Mouse (Mus musculus) granulocyte monocyte progenitor cell, adult 5-6 weeks (primary cell): ENCODE data around the gene Actl6b. TPM values are rescaled to one million over a fixed set of nuclear protein-coding genes. Genes with fewer than 3 reads are reported as not detected.

ENCODE experiments used
- ATAC-seq: replicated peaks from 2 replicates; pipeline ENCODE4 v1.8.0; 2016; ENCODE audit warnings: mild to moderate bottlenecking, moderate TSS enrichment, inconsistent platforms; ENCODE audit not compliant: poor library complexity, severe bottlenecking
- total RNA-seq, 2 experiments: library from RNA; stranded (forward) in 1 of 2; stranded (reverse) in 1 of 2; fragments of 200-712, 200-1000 nt in 1 of 2; fragments of >200 nt in 1 of 2; fragmentation: Nextera tagmentation in 1 of 2; gene quantifications; 2 replicates each; pipeline ENCODE4 v1.2.3; 2014 to 2017

The Actl6b gene
- total RNA-seq, 2 experiments from 2014 or later, result not detected

DNA sequence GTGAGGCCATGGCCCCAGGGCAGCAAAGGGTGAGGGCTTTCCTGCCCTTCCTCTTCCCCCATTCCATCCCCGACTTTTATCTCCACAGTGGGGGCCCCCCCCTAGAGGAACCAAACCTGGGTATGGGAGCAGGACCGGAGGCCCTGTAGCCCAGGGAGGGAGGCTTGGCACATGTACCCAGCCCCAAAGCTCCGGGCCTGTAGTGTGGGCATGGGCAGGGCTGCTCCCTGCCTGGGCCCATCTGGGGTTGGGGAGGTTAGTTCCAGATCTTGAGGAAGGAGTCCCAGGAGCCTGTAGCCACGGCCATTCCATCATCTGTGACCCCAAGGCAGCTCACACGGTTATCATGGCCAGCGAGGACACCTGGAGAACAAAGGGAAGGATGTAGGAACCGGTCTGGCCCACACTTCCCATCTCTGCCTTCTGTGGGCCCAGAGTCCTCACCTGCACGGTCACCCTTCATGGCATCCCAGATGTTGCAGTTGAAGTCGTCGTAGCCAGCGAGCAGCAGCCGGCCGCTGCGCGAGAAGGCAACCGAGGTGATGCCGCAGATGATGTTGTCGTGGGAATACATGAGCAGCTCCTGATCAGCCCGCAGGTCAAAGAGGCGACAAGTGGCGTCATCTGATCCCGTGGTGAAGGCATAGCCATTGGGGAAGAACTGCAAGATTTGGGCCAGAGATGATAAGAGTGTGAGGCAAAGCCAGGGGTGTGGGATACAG, 24.9 kb upstream of the Actl6b start:
- no peak for ATAC-seq

- no peak for ATAC-seq
These were observed 23.9 kb upstream of the Actl6b start for GRCm38 (mm10) chr5:137529221-137529995.

- ATAC-seq, result no peak
These were observed 23.2 kb upstream of the Actl6b start for GRCm38 (mm10) chr5:137530075-137530474.

GRCm38 (mm10) chr5:137530588-137531413, 22.5 kb upstream of the Actl6b start:
- ATAC-seq, result peak; percentile 43

DNA sequence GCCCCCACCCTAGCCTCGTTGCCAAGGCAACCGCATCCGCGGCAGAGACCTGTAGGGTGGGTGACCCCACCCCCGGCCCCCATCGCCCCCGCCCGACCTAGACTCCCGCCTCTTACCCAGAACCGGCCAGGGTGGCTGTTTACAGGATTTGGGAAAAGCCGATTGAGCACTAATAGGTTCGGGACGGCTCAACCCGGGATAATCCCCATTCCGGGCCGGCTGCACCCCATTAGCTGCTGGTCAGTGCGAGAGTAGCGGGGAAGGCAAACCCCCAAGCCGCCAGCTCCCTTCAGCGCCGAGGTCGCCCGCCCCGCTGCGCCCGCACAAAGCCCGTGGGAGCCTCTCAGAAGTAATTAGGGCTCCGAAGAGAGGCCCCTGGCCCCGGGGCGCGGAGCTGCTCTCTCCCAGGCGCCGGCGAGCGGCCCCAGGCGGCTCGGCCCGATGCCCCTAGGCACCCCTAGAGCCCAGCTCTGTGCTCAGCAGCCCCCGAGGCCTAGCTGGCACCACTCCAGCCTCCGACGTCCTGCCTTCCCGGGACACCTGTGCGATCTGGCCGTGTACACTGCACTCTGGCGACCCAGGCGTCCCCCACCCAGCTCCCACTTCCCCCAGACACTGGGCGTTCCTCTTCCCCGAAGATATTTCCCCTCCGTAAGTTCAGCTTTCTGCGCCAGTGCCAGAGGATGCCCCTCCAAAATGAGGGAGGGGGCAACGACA, 21.7 kb upstream of the Actl6b start:
- peak; percentile 4; the same call in 1 of the 2 replicates for ATAC-seq

- ATAC-seq, result no peak
These were observed 21.0 kb upstream of the Actl6b start for GRCm38 (mm10) chr5:137532131-137532807.

DNA sequence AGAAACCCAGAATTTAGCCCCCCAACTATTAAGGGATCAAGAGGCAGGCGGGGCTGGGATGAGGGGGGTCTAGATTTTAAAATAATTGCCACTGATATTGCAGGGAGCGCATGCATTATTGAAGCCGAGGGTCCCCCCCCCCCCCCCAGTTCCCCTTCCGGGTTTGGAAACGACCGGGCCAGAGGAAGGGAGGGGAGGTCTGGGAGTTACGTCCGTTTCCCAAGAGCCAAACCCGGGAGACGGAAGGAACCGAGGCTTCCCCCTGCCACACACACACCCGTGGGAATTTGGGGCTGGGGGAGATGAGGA, 20.6 kb upstream of the Actl6b start:
- peak; percentile 4; the same call in 1 of the 2 replicates for ATAC-seq

DNA sequence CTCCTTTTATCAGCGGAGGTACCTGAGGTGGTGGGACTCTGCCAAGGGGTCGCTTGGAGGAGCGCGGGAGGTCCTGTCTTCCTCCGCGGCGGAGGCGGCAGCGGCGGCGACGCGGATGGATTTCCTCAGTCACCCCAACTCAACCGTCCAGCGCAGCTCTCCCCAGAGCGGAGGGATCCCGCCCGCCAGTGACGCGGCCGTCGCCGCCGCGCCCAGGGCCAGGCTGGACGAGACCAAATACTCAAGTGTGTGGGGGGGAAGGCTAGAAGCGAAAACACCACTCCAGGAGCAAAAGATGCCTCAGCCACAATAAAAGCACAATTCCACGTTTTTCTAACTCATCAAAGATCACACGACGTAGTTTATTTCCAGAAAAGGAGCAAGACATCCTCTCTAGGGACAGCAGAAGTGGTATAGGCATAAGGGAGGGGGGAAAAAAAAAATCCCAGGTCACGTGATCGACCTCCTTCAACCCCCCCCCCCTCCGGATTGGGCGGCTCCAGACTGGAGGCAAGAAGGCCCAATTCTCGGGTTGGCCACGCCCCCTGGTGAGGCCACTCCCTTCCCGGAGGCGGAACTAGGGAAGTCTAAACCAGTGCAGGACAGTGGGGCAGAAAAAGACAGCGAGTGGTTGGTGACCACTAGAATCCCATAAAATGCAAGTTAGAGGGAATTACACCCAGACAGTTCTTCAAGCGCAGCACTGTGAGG, 20.0 kb upstream of the Actl6b start, which contains the start of the genes Epo and Gnb2:
Gene Epo (minus strand): TSS at position 126 of the 711 bp plus-strand sequence.
Gene Gnb2 (minus strand): TSS at position 394 of the 711 bp plus-strand sequence.
- ATAC-seq, result peak; percentile 73

- no peak for ATAC-seq
These were observed 18.6 kb upstream of the Actl6b start for GRCm38 (mm10) chr5:137534762-137535161.

DNA sequence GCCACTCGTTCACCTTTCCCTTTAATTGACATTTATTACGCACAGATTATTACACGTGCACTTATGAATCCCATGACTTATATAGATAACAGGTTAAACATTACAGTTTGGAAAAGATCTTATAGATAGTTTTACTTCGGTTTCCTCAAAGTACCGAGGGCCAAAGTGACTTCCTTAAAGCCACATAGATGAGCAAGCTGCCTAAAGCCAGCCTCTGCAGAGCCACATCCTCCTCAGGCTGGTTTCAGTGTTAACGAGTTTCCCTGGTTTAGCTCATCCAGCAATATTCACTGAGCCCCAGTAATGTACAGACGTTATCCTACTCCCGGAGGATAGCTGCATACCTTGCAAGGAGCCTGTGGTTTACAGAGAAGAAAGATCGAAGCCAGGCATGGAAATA, 18.0 kb upstream of the Actl6b start:
- ATAC-seq, result no peak

- no peak for ATAC-seq
These were observed 15.9 kb upstream of the Actl6b start for GRCm38 (mm10) chr5:137537461-137537860.

- ATAC-seq, result no peak
These were observed 14.0 kb upstream of the Actl6b start for GRCm38 (mm10) chr5:137539291-137539801.

DNA sequence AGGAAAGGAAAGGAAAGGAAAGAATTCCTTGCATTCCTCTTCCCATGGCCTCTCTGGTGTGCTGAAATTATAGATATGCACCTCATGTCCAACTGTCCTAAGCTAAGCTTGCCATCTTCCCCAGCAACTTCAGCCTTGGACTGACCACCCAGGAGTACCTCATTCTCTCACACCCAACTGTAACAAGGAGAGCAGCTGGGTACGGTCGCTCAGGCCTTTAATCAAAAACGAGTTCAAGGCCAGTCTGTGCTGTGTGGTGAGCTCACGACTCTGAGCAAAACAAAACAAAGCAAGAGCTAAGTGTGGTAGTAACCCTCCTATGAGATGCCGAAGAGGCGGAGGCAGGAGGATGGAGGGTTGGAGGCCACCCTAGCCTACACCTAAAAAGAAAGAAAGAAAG, 12.3 kb upstream of the Actl6b start:
- no peak for ATAC-seq

DNA sequence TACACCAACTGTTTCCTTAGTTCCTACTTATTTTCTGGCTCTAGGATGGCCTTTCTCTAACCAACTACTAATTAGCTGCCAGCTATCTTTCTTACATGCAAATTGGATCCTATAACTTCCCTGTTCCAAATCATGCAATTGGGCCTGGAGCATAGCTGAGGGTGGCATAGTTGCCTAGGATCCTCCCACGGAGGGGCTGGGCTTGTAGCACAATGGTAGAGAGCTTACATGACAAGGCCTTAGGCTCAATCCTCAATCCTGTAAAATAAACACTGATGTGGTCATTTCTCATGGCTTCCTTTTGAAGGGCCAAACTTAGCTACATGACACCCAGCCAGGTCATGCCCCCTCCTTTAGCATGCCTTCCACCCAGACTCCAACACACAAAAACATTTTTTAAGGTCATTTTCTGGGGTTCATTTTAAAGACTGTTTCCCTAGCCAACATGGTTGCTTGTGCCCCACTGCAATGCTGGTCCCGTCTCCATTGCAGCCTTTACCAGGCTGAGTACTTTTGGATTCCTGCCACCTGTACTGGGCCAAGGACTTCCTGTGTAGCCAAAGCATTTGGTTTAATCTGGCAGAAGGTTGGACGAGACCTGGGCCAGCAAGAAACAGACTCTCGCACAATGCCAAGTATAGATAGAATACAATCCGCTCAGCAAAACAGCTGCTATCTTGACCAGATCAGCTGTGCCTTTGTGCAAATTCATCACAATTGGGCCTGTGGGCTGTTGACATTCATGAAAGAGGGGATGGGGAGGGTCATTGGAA, 11.4 kb upstream of the Actl6b start:
- peak; percentile 30; the same call in 1 of the 2 replicates for ATAC-seq

DNA sequence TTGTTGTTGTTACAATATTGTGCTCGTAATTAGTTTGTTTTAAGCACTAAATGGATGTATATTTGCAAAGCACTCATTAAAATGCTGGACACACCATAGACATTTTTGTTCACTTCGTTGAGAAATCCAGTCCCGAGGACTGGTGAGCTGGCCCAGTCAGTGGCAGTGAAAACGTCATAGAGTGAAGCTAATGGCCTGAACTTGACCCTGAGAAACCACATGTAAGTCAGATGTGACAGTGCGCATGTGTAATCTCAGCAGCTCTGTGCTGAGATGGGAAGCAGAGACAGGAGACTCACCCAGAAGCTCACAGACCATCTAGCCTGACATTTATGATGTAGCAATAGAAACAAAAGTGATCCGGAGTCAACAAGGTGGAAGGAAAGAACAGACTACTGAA, 8.4 kb upstream of the Actl6b start:
- no peak for ATAC-seq

GRCm38 (mm10) chr5:137545596-137545995, 7.7 kb upstream of the Actl6b start:
- ATAC-seq, result no peak

DNA sequence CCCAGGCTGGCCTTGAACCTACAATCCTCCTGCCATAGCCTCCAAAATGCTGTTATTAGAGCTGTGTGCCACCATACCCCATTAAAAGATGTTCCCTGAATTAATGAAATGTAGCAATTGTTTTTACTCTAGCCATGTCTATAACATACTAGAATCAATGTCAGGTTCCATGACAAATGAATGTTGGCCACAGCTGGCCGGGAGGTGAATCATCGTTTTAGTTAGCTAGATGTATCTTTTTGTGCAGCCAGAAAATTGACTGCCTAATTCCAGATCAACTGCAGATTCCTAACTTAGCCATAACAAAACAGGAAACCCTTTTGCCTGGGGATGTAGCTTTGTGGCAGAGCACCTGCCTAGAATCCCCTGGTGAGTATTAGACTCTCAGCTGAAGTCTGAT, 3.5 kb upstream of the Actl6b start:
- no peak for ATAC-seq

DNA sequence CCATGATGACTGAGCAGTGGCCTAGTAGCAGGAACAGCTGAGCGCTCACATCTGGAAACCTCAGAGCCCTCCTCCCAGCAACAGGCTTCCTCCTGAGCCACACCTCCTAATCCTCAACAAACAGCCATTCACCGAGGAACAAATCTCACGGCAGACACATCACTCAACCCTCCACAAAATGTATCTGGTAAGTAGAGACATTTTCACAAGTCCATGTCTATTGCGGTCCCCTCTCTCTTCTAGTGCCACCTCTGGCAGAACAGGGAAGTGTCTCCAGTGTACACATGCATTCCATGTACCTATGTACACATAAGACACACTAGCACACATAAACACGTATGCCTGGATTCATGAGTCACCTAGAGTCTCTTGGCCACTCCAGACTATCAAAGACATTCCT, 2.2 kb upstream of the Actl6b start:
- 0 out of 2 replicates have a peak, but pooled peaks have one; percentile 41 for ATAC-seq
